Mouse (Mus musculus): Measurements from ENCODE around the gene Pomc.
A peak's percentile ranks its signal among the peaks of the same experiment; 100 is the strongest.

GRCm38 (mm10) chr12:3917668-3918341 lies 36.9 kb upstream of the Pomc start:
- TF ChIP-seq POLR2A (IDR thresholded peaks at IDR 0.05; ENCODE audit: low read depth, low read length): no peak
- no peak for TF ChIP-seq CTCF (conservative IDR thresholded peaks at IDR 0.05 in 1 of 2, IDR thresholded peaks at IDR 0.05 in 1 of 2; ENCODE audit: low read depth in 2 of 2, low read length in 2 of 2)
- TF ChIP-seq MEF2A (IDR thresholded peaks at IDR 0.05; ENCODE audit: borderline replicate concordance, low read depth, low read length): no peak
- TF ChIP-seq ETS1 (conservative IDR thresholded peaks at IDR 0.05; ENCODE audit: low read depth, low read length): no peak
- TF ChIP-seq EP300 (IDR thresholded peaks at IDR 0.05; ENCODE audit: low read length): no peak
- no peak for TF ChIP-seq ZNF384 (IDR thresholded peaks at IDR 0.05; ENCODE audit: low read depth, low read length)
- no peak for TF ChIP-seq USF1 (IDR thresholded peaks at IDR 0.05; ENCODE audit: low read depth, low read length)
- no peak for TF ChIP-seq GABPA (IDR thresholded peaks at IDR 0.05; ENCODE audit: insufficient replicate concordance, low read depth, low read length)
- no peak for TF ChIP-seq JUN (IDR thresholded peaks at IDR 0.05; ENCODE audit: insufficient read depth, low read depth, low read length)
- no peak for TF ChIP-seq ZMIZ1 (IDR thresholded peaks at IDR 0.05; ENCODE audit: low read depth, low read length)
- TF ChIP-seq MAX (IDR thresholded peaks at IDR 0.05; ENCODE audit: low read length): 0 out of 2 replicates have a peak, but pooled peaks have one; percentile 30
- TF ChIP-seq SMC3 (IDR thresholded peaks at IDR 0.05; ENCODE audit: low read depth, low read length): no peak
- no peak for TF ChIP-seq TBP (conservative IDR thresholded peaks at IDR 0.05; ENCODE audit: low read depth, low read length)
- TF ChIP-seq MAFK (IDR thresholded peaks at IDR 0.05; ENCODE audit: insufficient replicate concordance, low read length): no peak
